Mouse (Mus musculus) CD4-positive, CD25-positive, alpha-beta regulatory T cell, adult 2 months (primary cell): ENCODE results near the gene Cyp21a1.
"Not testable (repeated sequence)": the region's sequence is repeated elsewhere in the genome, so short reads cannot be mapped to it uniquely, and the experiment has no call there.

ENCODE experiments used
- DNase-seq: peaks from one replicate; pipeline ENCODE4 v3.0.0-alpha.2; 2012; ENCODE audit warnings: low read depth, low spot score

The Cyp21a1 gene

GRCm38 (mm10) chr17:34804301-34804700, at the start of gene Cyp21a1:
Gene Cyp21a1 (minus strand): TSS chr17:34804561.
- not testable (repeated sequence) for DNase-seq

- no peak for DNase-seq
Observed at GRCm38 (mm10) chr17:34853511-34853910, 49.1 kb upstream of the Cyp21a1 start.

GRCm38 (mm10) chr17:34850517-34851125, 46.3 kb upstream of the Cyp21a1 start:
- no peak for DNase-seq

- peak; percentile 99 for DNase-seq
Observed at GRCm38 (mm10) chr17:34849722-34850516, 45.6 kb upstream of the Cyp21a1 start, which contains the start of the genes Skiv2l and Nelfe. Gene Skiv2l (minus strand): TSS chr17:34850210. Gene Nelfe (plus strand): TSS chr17:34850391.

- DNase-seq, result no peak
Observed at GRCm38 (mm10) chr17:34847615-34848014, 43.3 kb upstream of the Cyp21a1 start.

GRCm38 (mm10) chr17:34847192-34847591, 42.8 kb upstream of the Cyp21a1 start:
- DNase-seq, result no peak

- DNase-seq, result no peak
Observed at GRCm38 (mm10) chr17:34844884-34845283, 40.5 kb upstream of the Cyp21a1 start.

- no peak for DNase-seq
Observed at GRCm38 (mm10) chr17:34840736-34841307, 36.5 kb upstream of the Cyp21a1 start.

- no peak for DNase-seq
Observed at GRCm38 (mm10) chr17:34838785-34839184, 34.4 kb upstream of the Cyp21a1 start.

GRCm38 (mm10) chr17:34837464-34838324, 33.3 kb upstream of the Cyp21a1 start:
- no peak for DNase-seq

- DNase-seq, result peak; percentile 97
Observed at GRCm38 (mm10) chr17:34836856-34837221, 32.5 kb upstream of the Cyp21a1 start, which contains the start of the genes Stk19 and Dxo. Gene Stk19 (minus strand): TSS chr17:34836945. Gene Dxo (plus strand): TSS chr17:34837019.

GRCm38 (mm10) chr17:34836155-34836855, 31.9 kb upstream of the Cyp21a1 start:
- DNase-seq, result no peak

- DNase-seq, result not testable (repeated sequence)
Observed at GRCm38 (mm10) chr17:34830776-34831175, 26.4 kb upstream of the Cyp21a1 start.

- DNase-seq, result no peak
Observed at GRCm38 (mm10) chr17:34814818-34815370, 10.5 kb upstream of the Cyp21a1 start.

- DNase-seq, result peak; percentile 66
Observed at GRCm38 (mm10) chr17:34813747-34814146, 9.4 kb upstream of the Cyp21a1 start.

- DNase-seq, result no peak
Observed at GRCm38 (mm10) chr17:34811275-34811674, 6.9 kb upstream of the Cyp21a1 start.

GRCm38 (mm10) chr17:34810811-34811210, 6.5 kb upstream of the Cyp21a1 start:
- not testable (repeated sequence) for DNase-seq

- not testable (repeated sequence) for DNase-seq
Observed at GRCm38 (mm10) chr17:34810411-34810810, 6.0 kb upstream of the Cyp21a1 start.

GRCm38 (mm10) chr17:34808599-34809205, 4.3 kb upstream of the Cyp21a1 start:
- no peak for DNase-seq

- no peak for DNase-seq
Observed at GRCm38 (mm10) chr17:34807176-34807575, 2.8 kb upstream of the Cyp21a1 start.
